Mouse (Mus musculus): ENCODE measurements around the gene Herc1.

- TF ChIP-seq POLR2A (IDR thresholded peaks at IDR 0.05; ENCODE audit: extremely low read depth, insufficient read depth, low read length) = no peak
- no peak for TF ChIP-seq CTCF (IDR thresholded peaks at IDR 0.05; ENCODE audit: low read depth, low read length)
Measured at GRCm38 (mm10) chr9:66306414-66306813, 43.8 kb upstream of the Herc1 start.
